10 mouse cellular contexts compared by ENCODE assay signal in the genomic region with DNA sequence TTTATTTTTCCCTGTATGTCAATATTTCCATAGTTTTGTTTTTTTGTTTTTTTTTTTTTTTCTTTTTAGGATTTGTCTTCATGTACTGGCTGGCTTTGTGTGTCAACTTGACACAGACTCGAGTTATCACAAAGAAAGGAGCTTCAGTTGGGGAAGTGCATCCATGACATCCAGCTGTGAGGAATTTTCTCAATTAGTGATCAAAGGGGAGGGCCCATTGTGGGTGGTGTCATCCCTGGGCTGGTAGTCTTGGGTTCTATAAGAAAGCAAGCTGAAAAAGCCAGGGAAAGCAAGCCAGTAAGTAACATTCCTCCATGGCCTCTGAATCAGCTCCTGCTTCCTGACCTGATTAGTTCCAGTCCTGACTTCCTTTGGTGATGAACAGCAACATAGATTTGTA.
"Had no signal": no experiment of that assay in that cellular context is flagged by ENCODE, and none has a peak within 500 bp of the region (broad histone marks: within the 10 kb centered on the region; RNA-seq: fewer than 3 reads in every experiment).

No protein-coding gene starts in this region.

- DNase-seq: lung, adult 18-20 months; lung, embryonic 14.5 days; lung, postnatal 10 days; lung, postnatal 4 days; right cerebral cortex, adult 18-20 months; right cerebral cortex, postnatal 25 days; right cerebral cortex, postnatal 4 days; thymus, adult 2 months; thymus, postnatal 25 days; thymus, postnatal 4 days had no signal
